Mouse (Mus musculus) adrenal gland (tissue): ENCODE measurements around the gene Gfra1.

Experiments
- intact Hi-C: fragments of 180-260 bp; cut with DNase I; formaldehyde crosslinking; loops from one replicate; pipeline ENCODE4 v1.15.1; 2025

The Gfra1 gene

GRCm38 (mm10) chr19:58442785-58443732 lies 12.7 kb downstream of the Gfra1 start:
- intact Hi-C loops = no loop called here

GRCm38 (mm10) chr19:58441785-58442184 lies 13.9 kb downstream of the Gfra1 start:
- intact Hi-C loops = no loop called here

GRCm38 (mm10) chr19:58441246-58441645 lies 14.5 kb downstream of the Gfra1 start:
- intact Hi-C loops = no loop called here

- intact Hi-C loops = no loop called here
Observed at GRCm38 (mm10) chr19:58438762-58439161, 16.9 kb downstream of the Gfra1 start.

GRCm38 (mm10) chr19:58437441-58438071 lies 18.2 kb downstream of the Gfra1 start:
- intact Hi-C loops = no loop called here

GRCm38 (mm10) chr19:58436874-58437273 lies 18.8 kb downstream of the Gfra1 start:
- intact Hi-C loops = no loop called here

GRCm38 (mm10) chr19:58435877-58436276 lies 19.8 kb downstream of the Gfra1 start:
- intact Hi-C loops = no loop called here

- intact Hi-C loops = no loop called here
Observed at GRCm38 (mm10) chr19:58432840-58433239, 22.9 kb downstream of the Gfra1 start.

- intact Hi-C loops = no loop called here
Observed at GRCm38 (mm10) chr19:58428546-58428945, 27.2 kb downstream of the Gfra1 start.

GRCm38 (mm10) chr19:58427348-58427747 lies 28.4 kb downstream of the Gfra1 start:
- intact Hi-C loops = no loop called here

- intact Hi-C loops = no loop called here
Observed at GRCm38 (mm10) chr19:58424928-58425327, 30.8 kb downstream of the Gfra1 start.

- intact Hi-C loops = no loop called here
Observed at GRCm38 (mm10) chr19:58424179-58424578, 31.5 kb downstream of the Gfra1 start.

GRCm38 (mm10) chr19:58422916-58423493 lies 32.7 kb downstream of the Gfra1 start:
- intact Hi-C loops = no loop called here

GRCm38 (mm10) chr19:58419685-58420084 lies 36.0 kb downstream of the Gfra1 start:
- intact Hi-C loops = no loop called here

- intact Hi-C loops = no loop called here
Observed at GRCm38 (mm10) chr19:58419278-58419677, 36.4 kb downstream of the Gfra1 start.

- intact Hi-C loops = no loop called here
Observed at GRCm38 (mm10) chr19:58415173-58415572, 40.5 kb downstream of the Gfra1 start.

- intact Hi-C loops = no loop called here
Observed at GRCm38 (mm10) chr19:58414733-58415132, 41.0 kb downstream of the Gfra1 start.

GRCm38 (mm10) chr19:58413290-58413689 lies 42.4 kb downstream of the Gfra1 start:
- intact Hi-C loops = no loop called here

GRCm38 (mm10) chr19:58412811-58413210 lies 42.9 kb downstream of the Gfra1 start:
- intact Hi-C loops = no loop called here

- intact Hi-C loops = no loop called here
Observed at GRCm38 (mm10) chr19:58406726-58407125, 49.0 kb downstream of the Gfra1 start.

- intact Hi-C loops = no loop called here
Observed at GRCm38 (mm10) chr19:58400224-58400623, 55.5 kb downstream of the Gfra1 start.

GRCm38 (mm10) chr19:58399166-58399565 lies 56.5 kb downstream of the Gfra1 start:
- intact Hi-C loops = no loop called here
